Mouse (Mus musculus) intestine, embryonic 15.5 days (tissue): ENCODE results near the gene Tmem169. TPM values are rescaled to one million over a fixed set of nuclear protein-coding genes. Genes with fewer than 3 reads are reported as not detected.

Source experiments
- ATAC-seq: fragments of 200-750 bp; cut with Nextera tagmentation; 2 replicates; pipeline ENCODE4 v1.8.0; 2017; ENCODE audit warnings: moderate TSS enrichment, moderate library complexity
- H3K27ac ChIP-seq: fragments of 300-500 bp; sonication (generic); 2 replicates; pipeline ENCODE4 v1.5.1; 2015; ENCODE audit warnings: mild to moderate bottlenecking, inconsistent platforms
- H3K27me3 ChIP-seq: fragments of 300-500 bp; sonication (generic); replicated peaks from 2 replicates; pipeline ENCODE4 v1.6.1; 2015; ENCODE audit warnings: inconsistent platforms
- H3K36me3 ChIP-seq: fragments of 300-500 bp; sonication (generic); 2 replicates; pipeline ENCODE4 v1.6.1; 2015; ENCODE audit warnings: inconsistent platforms
- H3K4me1 ChIP-seq: fragments of 300-500 bp; sonication (generic); replicated peaks from 2 replicates; pipeline ENCODE4 v1.6.1; 2015; ENCODE audit warnings: inconsistent platforms
- H3K4me2 ChIP-seq: fragments of 300-500 bp; sonication (generic); replicated peaks from 2 replicates; pipeline ENCODE4 v1.6.1; 2015; ENCODE audit warnings: mild to moderate bottlenecking, inconsistent platforms
- H3K4me3 ChIP-seq: fragments of 300-500 bp; sonication (generic); replicated peaks from 2 replicates; pipeline ENCODE4 v1.5.1; 2015; ENCODE audit warnings: inconsistent platforms
- H3K9ac ChIP-seq: fragments of 300-500 bp; sonication (generic); 2 replicates; pipeline ENCODE4 v1.6.1; 2015; ENCODE audit warnings: inconsistent platforms
- H3K9me3 ChIP-seq: fragments of 300-500 bp; sonication (generic); 2 replicates; pipeline ENCODE4 v1.6.1; 2016; ENCODE audit warnings: inconsistent platforms
- WGBS: fragments of 180-500 bp; shearing (Covaris S2); methylation state at CpG from one replicate; pipeline ENCODE4 v1.1.7; 2015; 5-methylcytosine and 5-hydroxymethylcytosine counted together
- polyA plus RNA-seq: library from polyadenylated mRNA; unstranded; fragments of >200 nt; fragmentation: Nextera tagmentation; extraction: Ambion mirVana; gene quantifications from 2 replicates; pipeline ENCODE4 v1.2.1, GENCODE M21; 2015

The Tmem169 gene
- polyA plus RNA-seq, 1 experiment from 2014 or later = 3.0 TPM

GRCm38 (mm10) chr1:72313399-72314039 is 29.4 kb downstream of the Tmem169 start:
- no peak overlapping the region for H3K9ac ChIP-seq
- no peaks in the 10 kb centered on the region for H3K9me3 ChIP-seq
- H3K36me3 ChIP-seq = no peaks in the 10 kb centered on the region; the same call in 1 of the 2 replicates
- no peak overlapping the region for H3K27ac ChIP-seq
- ATAC-seq = no peak
- H3K4me1 ChIP-seq = no peaks in the 10 kb centered on the region
- H3K27me3 ChIP-seq = no peaks in the 10 kb centered on the region
- no peak overlapping the region for H3K4me2 ChIP-seq
- WGBS = 78% methylated on average over 5 of the region's 5 CpGs
- H3K4me3 ChIP-seq = no peak overlapping the region

GRCm38 (mm10) chr1:72315447-72315846 is 31.3 kb downstream of the Tmem169 start:
- no peak overlapping the region for H3K9ac ChIP-seq
- WGBS = 87% methylated on average over 4 of the region's 4 CpGs
- H3K4me3 ChIP-seq = no peak overlapping the region
- no peak overlapping the region for H3K27ac ChIP-seq
- no peak overlapping the region for H3K4me2 ChIP-seq
- no peaks in the 10 kb centered on the region for H3K9me3 ChIP-seq
- H3K4me1 ChIP-seq = no peaks in the 10 kb centered on the region
- no peak for ATAC-seq
- H3K27me3 ChIP-seq = no peaks in the 10 kb centered on the region
- peaks cover 3% of the 10 kb centered on the region; the same call in 1 of the 2 replicates for H3K36me3 ChIP-seq

- 79% methylated on average over 8 of the region's 8 CpGs for WGBS
- peaks cover 3% of the 10 kb centered on the region; the same call in 1 of the 2 replicates for H3K36me3 ChIP-seq
- no peak overlapping the region for H3K27ac ChIP-seq
- H3K4me2 ChIP-seq = no peak overlapping the region
- no peaks in the 10 kb centered on the region for H3K27me3 ChIP-seq
- H3K4me3 ChIP-seq = no peak overlapping the region
- no peak for ATAC-seq
- no peaks in the 10 kb centered on the region for H3K9me3 ChIP-seq
- H3K9ac ChIP-seq = no peak overlapping the region
- no peaks in the 10 kb centered on the region for H3K4me1 ChIP-seq
These were observed 32.2 kb downstream of the Tmem169 start for GRCm38 (mm10) chr1:72316409-72316808.

GRCm38 (mm10) chr1:72316901-72317300 is 32.7 kb downstream of the Tmem169 start:
- Histone ChIP-seq H3K4me3 (no peak overlapping the region), H3K4me1 (no peaks in the 10 kb centered on the region), H3K9me3 (no peaks in the 10 kb centered on the region), H3K27me3 (no peaks in the 10 kb centered on the region), H3K4me2 (no peak overlapping the region), H3K9ac (no peak overlapping the region), H3K27ac (no peak overlapping the region), H3K36me3 (peaks cover 3% of the 10 kb centered on the region; the same call in 1 of the 2 replicates)
- WGBS = 76% methylated on average over 7 of the region's 7 CpGs
- ATAC-seq = no peak

DNA sequence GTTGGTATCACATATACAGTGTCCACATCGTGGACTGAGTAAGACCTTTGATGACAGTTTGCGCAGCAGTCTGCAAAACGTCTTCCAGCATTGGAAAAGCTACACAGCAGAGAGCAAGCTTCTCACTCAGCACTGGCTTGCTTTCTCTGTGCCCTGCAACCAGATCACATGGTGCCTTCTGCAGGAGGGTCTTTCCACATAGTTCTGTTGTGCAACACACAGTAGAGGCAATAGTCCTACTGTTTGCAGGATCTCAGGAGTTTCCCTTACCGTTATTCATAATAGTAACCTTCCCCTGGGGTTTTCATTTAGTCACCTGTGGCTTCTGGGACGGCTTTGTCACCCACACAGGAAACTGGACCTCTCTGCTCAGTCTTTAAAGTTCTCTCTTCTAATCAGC is 36.6 kb downstream of the Tmem169 start:
- ATAC-seq = no peak
- Histone ChIP-seq H3K4me3 (no peak overlapping the region), H3K27ac (no peak overlapping the region), H3K27me3 (no peaks in the 10 kb centered on the region), H3K4me1 (no peaks in the 10 kb centered on the region), H3K4me2 (no peak overlapping the region), H3K36me3 (0 out of 2 replicates have a peak, but pooled peaks cover 3% of the 10 kb centered on the region), H3K9me3 (no peaks in the 10 kb centered on the region), H3K9ac (no peak overlapping the region)
- 89% methylated on average over 5 of the region's 5 CpGs for WGBS

- 88% methylated on average over 4 of the region's 4 CpGs for WGBS
These were observed 39.1 kb downstream of the Tmem169 start for GRCm38 (mm10) chr1:72323248-72323647.

GRCm38 (mm10) chr1:72326162-72326821 is 42.1 kb downstream of the Tmem169 start:
- Histone ChIP-seq H3K9ac (no peak overlapping the region), H3K9me3 (no peaks in the 10 kb centered on the region), H3K36me3 (no peaks in the 10 kb centered on the region), H3K4me2 (no peak overlapping the region), H3K27me3 (no peaks in the 10 kb centered on the region), H3K4me3 (no peak overlapping the region), H3K27ac (no peak overlapping the region), H3K4me1 (no peaks in the 10 kb centered on the region)
- WGBS = 93% methylated on average over 11 of the region's 11 CpGs
- ATAC-seq = no peak

More at GRCm38 (mm10) chr1:72323248-72323647, 39.1 kb downstream of the Tmem169 start:
- Histone ChIP-seq H3K9me3 (no peaks in the 10 kb centered on the region), H3K4me3 (no peak overlapping the region), H3K36me3 (0 out of 2 replicates have a peak, but pooled peaks cover 3% of the 10 kb centered on the region), H3K4me1 (no peaks in the 10 kb centered on the region), H3K27ac (no peak overlapping the region), H3K27me3 (no peaks in the 10 kb centered on the region), H3K4me2 (no peak overlapping the region), H3K9ac (no peak overlapping the region)
- ATAC-seq = no peak

DNA sequence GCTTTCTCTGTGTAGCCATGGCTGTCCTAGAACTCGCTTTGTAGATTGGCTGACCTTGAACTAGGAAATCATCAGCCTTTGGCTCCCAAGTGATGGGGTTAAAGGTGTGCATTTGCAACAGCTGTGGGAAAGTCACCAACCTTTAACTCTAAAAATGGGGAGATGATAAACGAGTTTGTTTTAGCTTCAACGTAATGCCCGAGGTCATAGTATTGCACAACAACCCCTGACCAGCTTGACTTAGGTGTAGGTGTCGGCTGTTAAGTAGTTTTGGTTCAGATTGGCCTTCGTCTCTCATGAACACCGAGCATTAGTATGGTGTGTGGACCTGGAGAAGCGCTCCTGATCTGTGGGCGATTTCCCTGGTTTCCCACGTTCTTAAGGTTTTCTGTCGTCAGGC is 50.6 kb downstream of the Tmem169 start:
- H3K9me3 ChIP-seq = no peaks in the 10 kb centered on the region
- no peaks in the 10 kb centered on the region for H3K27me3 ChIP-seq
- H3K9ac ChIP-seq = no peak overlapping the region
- no peak overlapping the region for H3K4me2 ChIP-seq
- 89% methylated on average over 11 of the region's 11 CpGs for WGBS
- H3K27ac ChIP-seq = no peak overlapping the region
- H3K36me3 ChIP-seq = 0 out of 2 replicates have a peak, but pooled peaks cover 7% of the 10 kb centered on the region
- no peak overlapping the region for H3K4me3 ChIP-seq
- no peaks in the 10 kb centered on the region for H3K4me1 ChIP-seq
- no peak for ATAC-seq

DNA sequence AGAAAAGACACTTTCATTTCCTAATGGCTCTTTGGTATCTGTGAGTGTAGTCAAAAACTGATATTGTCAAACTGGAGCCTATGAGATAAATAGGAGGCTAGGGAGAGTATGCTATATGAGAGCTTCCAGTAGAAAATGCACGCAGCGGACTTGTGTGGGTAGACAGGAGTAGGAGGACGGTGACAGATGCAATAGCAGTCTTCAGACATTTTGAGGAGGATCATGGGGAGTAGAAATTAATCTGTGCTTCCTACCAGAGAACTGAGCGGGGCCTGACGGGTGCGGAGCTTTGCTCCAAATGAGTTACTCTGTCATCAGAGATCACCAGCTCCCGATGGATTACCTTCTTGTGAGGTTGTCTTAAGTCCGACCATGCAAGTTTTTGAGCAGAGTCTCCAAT is 52.6 kb downstream of the Tmem169 start:
- WGBS = 92% methylated on average over 8 of the region's 8 CpGs
- H3K9ac ChIP-seq = no peak overlapping the region
- no peaks in the 10 kb centered on the region for H3K9me3 ChIP-seq
- H3K4me1 ChIP-seq = no peaks in the 10 kb centered on the region
- H3K4me3 ChIP-seq = no peak overlapping the region
- no peak overlapping the region for H3K27ac ChIP-seq
- 0 out of 2 replicates have a peak, but pooled peaks cover 4% of the 10 kb centered on the region for H3K36me3 ChIP-seq
- ATAC-seq = no peak
- no peaks in the 10 kb centered on the region for H3K27me3 ChIP-seq
- no peak overlapping the region for H3K4me2 ChIP-seq

DNA sequence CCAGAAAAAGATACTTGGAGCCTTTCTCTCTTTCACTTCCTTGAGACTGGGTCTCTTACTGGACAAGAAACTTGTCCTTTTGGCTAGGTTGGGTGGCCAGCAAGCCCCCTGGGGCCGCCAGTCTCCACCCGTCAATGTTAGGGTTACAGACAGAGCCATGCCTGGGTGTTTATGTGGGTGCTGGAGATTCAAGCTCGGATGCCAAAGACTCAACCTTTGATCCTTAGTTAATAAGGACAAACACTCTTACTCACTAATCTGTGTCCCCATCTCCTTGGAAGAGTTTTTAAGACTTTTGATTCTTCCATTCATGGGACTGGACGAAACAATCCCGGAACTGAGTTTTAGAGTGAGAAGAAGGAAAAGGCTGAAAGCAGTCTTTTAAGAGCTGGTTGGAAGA is 54.2 kb downstream of the Tmem169 start:
- H3K27me3 ChIP-seq = no peaks in the 10 kb centered on the region
- H3K36me3 ChIP-seq = peaks cover 6% of the 10 kb centered on the region; the same call in 1 of the 2 replicates
- ATAC-seq = no peak
- no peak overlapping the region for H3K4me2 ChIP-seq
- no peak overlapping the region for H3K9ac ChIP-seq
- 86% methylated on average over 5 of the region's 5 CpGs for WGBS
- no peak overlapping the region for H3K4me3 ChIP-seq
- H3K27ac ChIP-seq = no peak overlapping the region
- H3K9me3 ChIP-seq = no peaks in the 10 kb centered on the region
- H3K4me1 ChIP-seq = no peaks in the 10 kb centered on the region

GRCm38 (mm10) chr1:72347873-72348272 is 63.7 kb downstream of the Tmem169 start:
- Histone ChIP-seq H3K9me3 (no peaks in the 10 kb centered on the region), H3K36me3 (peaks cover 9% of the 10 kb centered on the region; the same call in 1 of the 2 replicates), H3K4me1 (no peaks in the 10 kb centered on the region), H3K27me3 (no peaks in the 10 kb centered on the region), H3K27ac (no peak overlapping the region), H3K4me2 (no peak overlapping the region), H3K9ac (no peak overlapping the region), H3K4me3 (no peak overlapping the region)
- WGBS = 84% methylated on average over 6 of the region's 6 CpGs
- ATAC-seq = no peak
